Mouse (Mus musculus): ENCODE measurements at regions not wholly inside any gene's neighbourhood (a gene's known extent, or its start where the extent isn't known, plus 50 kb on each side); places are given as distances from the start of the nearest gene placed in this dataset.
A peak's percentile ranks its signal among the peaks of the same experiment; 100 is the strongest.

GRCm38 (mm10) chr13:114587621-114588020 is 128.9 kb upstream of the Fst start:
- Histone ChIP-seq H3K9ac (ENCODE audit: low read depth, low read length) (no peak overlapping the region), H3K27ac (ENCODE audit: low read depth, low read length) (no peak overlapping the region), H3K4me2 (replicated peaks; ENCODE audit: low read depth, low read length) (no peak overlapping the region), H3K4me1 (replicated peaks; ENCODE audit: control insufficient read depth, insufficient read depth, low read length) (no peaks in the 10 kb centered on the region), H3K27me3 (ENCODE audit: control insufficient read depth, insufficient read depth, low read length) (no peaks in the 10 kb centered on the region), H3K36me3 (ENCODE audit: control insufficient read depth, insufficient read depth, low read length) (no peaks in the 10 kb centered on the region), H3K9me3 (ENCODE audit: control insufficient read depth, low read length) (no peaks in the 10 kb centered on the region), H3K4me3 (ENCODE audit: low read depth, low read length) (no peak overlapping the region)
- WGBS = 86% methylated on average over 2 of the region's 2 CpGs
- DNase-seq (ENCODE audit: low spot score) (no peak), ATAC-seq (ENCODE audit: low FRiP score) (no peak)

- 88% methylated on average over 13 of the region's 13 CpGs for WGBS
These were observed 144.6 kb upstream of the Fst start for GRCm38 (mm10) chr13:114603341-114603740.

GRCm38 (mm10) chr13:114604037-114604694 is 145.4 kb upstream of the Fst start:
- no peaks in the 10 kb centered on the region for H3K27me3 ChIP-seq (ENCODE audit: control insufficient read depth, insufficient read depth, low read length)
- WGBS = 87% methylated on average over 11 of the region's 11 CpGs
- no peaks in the 10 kb centered on the region for H3K36me3 ChIP-seq (ENCODE audit: control insufficient read depth, insufficient read depth, low read length)
- ATAC-seq (ENCODE audit: low FRiP score) (no peak), DNase-seq (ENCODE audit: low spot score) (no peak)
- no peak overlapping the region for H3K4me3 ChIP-seq (ENCODE audit: low read depth, low read length)
- H3K9me3 ChIP-seq (ENCODE audit: control insufficient read depth, low read length) = no peaks in the 10 kb centered on the region
- H3K9ac ChIP-seq (ENCODE audit: low read depth, low read length) = no peak overlapping the region
- H3K27ac ChIP-seq (ENCODE audit: low read depth, low read length) = no peak overlapping the region
- H3K4me2 ChIP-seq (replicated peaks; ENCODE audit: low read depth, low read length) = no peak overlapping the region
- H3K4me1 ChIP-seq (replicated peaks; ENCODE audit: control insufficient read depth, insufficient read depth, low read length) = no peaks in the 10 kb centered on the region

More at GRCm38 (mm10) chr13:114603341-114603740, 144.6 kb upstream of the Fst start:
- Histone ChIP-seq H3K27me3 (ENCODE audit: control insufficient read depth, insufficient read depth, low read length) (no peaks in the 10 kb centered on the region), H3K27ac (ENCODE audit: low read depth, low read length) (no peak overlapping the region), H3K9me3 (ENCODE audit: control insufficient read depth, low read length) (no peaks in the 10 kb centered on the region), H3K4me1 (replicated peaks; ENCODE audit: control insufficient read depth, insufficient read depth, low read length) (no peaks in the 10 kb centered on the region), H3K36me3 (ENCODE audit: control insufficient read depth, insufficient read depth, low read length) (no peaks in the 10 kb centered on the region), H3K4me3 (ENCODE audit: low read depth, low read length) (no peak overlapping the region), H3K9ac (ENCODE audit: low read depth, low read length) (no peak overlapping the region), H3K4me2 (replicated peaks; ENCODE audit: low read depth, low read length) (no peak overlapping the region)
- no peak for ATAC-seq (ENCODE audit: low FRiP score)
- no peak for DNase-seq (ENCODE audit: low spot score)

GRCm38 (mm10) chr13:114613909-114614308 is 155.2 kb upstream of the Fst start:
- Histone ChIP-seq H3K4me2 (replicated peaks; ENCODE audit: low read depth, low read length) (no peak overlapping the region), H3K4me3 (ENCODE audit: low read depth, low read length) (no peak overlapping the region), H3K9me3 (ENCODE audit: control insufficient read depth, low read length) (no peaks in the 10 kb centered on the region), H3K27ac (ENCODE audit: low read depth, low read length) (no peak overlapping the region), H3K36me3 (ENCODE audit: control insufficient read depth, insufficient read depth, low read length) (no peaks in the 10 kb centered on the region), H3K27me3 (ENCODE audit: control insufficient read depth, insufficient read depth, low read length) (no peaks in the 10 kb centered on the region), H3K9ac (ENCODE audit: low read depth, low read length) (no peak overlapping the region), H3K4me1 (replicated peaks; ENCODE audit: control insufficient read depth, insufficient read depth, low read length) (no peaks in the 10 kb centered on the region)
- no peak for ATAC-seq (ENCODE audit: low FRiP score)
- DNase-seq (ENCODE audit: low spot score) = no peak
- WGBS = 98% methylated on average over 1 of the region's 1 CpGs

GRCm38 (mm10) chr13:114619416-114619815 is 160.7 kb upstream of the Fst start:
- DNase-seq (ENCODE audit: low spot score) (no peak), ATAC-seq (ENCODE audit: low FRiP score) (no peak)
- Histone ChIP-seq H3K9ac (ENCODE audit: low read depth, low read length) (no peak overlapping the region), H3K4me1 (replicated peaks; ENCODE audit: control insufficient read depth, insufficient read depth, low read length) (no peaks in the 10 kb centered on the region), H3K4me2 (replicated peaks; ENCODE audit: low read depth, low read length) (no peak overlapping the region), H3K27me3 (ENCODE audit: control insufficient read depth, insufficient read depth, low read length) (no peaks in the 10 kb centered on the region), H3K36me3 (ENCODE audit: control insufficient read depth, insufficient read depth, low read length) (no peaks in the 10 kb centered on the region), H3K27ac (ENCODE audit: low read depth, low read length) (no peak overlapping the region), H3K4me3 (ENCODE audit: low read depth, low read length) (no peak overlapping the region), H3K9me3 (ENCODE audit: control insufficient read depth, low read length) (no peaks in the 10 kb centered on the region)
- WGBS = 94% methylated on average over 4 of the region's 4 CpGs

GRCm38 (mm10) chr13:114636731-114637130 is 178.0 kb upstream of the Fst start:
- Histone ChIP-seq H3K27ac (ENCODE audit: low read depth, low read length) (no peak overlapping the region), H3K27me3 (ENCODE audit: control insufficient read depth, insufficient read depth, low read length) (no peaks in the 10 kb centered on the region), H3K36me3 (ENCODE audit: control insufficient read depth, insufficient read depth, low read length) (no peaks in the 10 kb centered on the region), H3K4me1 (replicated peaks; ENCODE audit: control insufficient read depth, insufficient read depth, low read length) (no peaks in the 10 kb centered on the region), H3K4me3 (ENCODE audit: low read depth, low read length) (no peak overlapping the region), H3K9me3 (ENCODE audit: control insufficient read depth, low read length) (no peaks in the 10 kb centered on the region), H3K4me2 (replicated peaks; ENCODE audit: low read depth, low read length) (no peak overlapping the region), H3K9ac (ENCODE audit: low read depth, low read length) (no peak overlapping the region)
- no peak for DNase-seq (ENCODE audit: low spot score)
- WGBS = 90% methylated on average over 4 of the region's 4 CpGs
- ATAC-seq (ENCODE audit: low FRiP score) = no peak

GRCm38 (mm10) chr13:114639531-114639930 is 178.5 kb upstream of the Mocs2 start:
- Histone ChIP-seq H3K36me3 (ENCODE audit: control insufficient read depth, insufficient read depth, low read length) (no peaks in the 10 kb centered on the region), H3K9me3 (ENCODE audit: control insufficient read depth, low read length) (no peaks in the 10 kb centered on the region), H3K9ac (ENCODE audit: low read depth, low read length) (no peak overlapping the region), H3K27me3 (ENCODE audit: control insufficient read depth, insufficient read depth, low read length) (no peaks in the 10 kb centered on the region), H3K4me3 (ENCODE audit: low read depth, low read length) (no peak overlapping the region), H3K4me1 (replicated peaks; ENCODE audit: control insufficient read depth, insufficient read depth, low read length) (no peaks in the 10 kb centered on the region), H3K4me2 (replicated peaks; ENCODE audit: low read depth, low read length) (no peak overlapping the region), H3K27ac (ENCODE audit: low read depth, low read length) (no peak overlapping the region)
- no peak for ATAC-seq (ENCODE audit: low FRiP score)
- 97% methylated on average over 2 of the region's 2 CpGs for WGBS
- no peak for DNase-seq (ENCODE audit: low spot score)

GRCm38 (mm10) chr13:114641688-114642390 is 176.2 kb upstream of the Mocs2 start:
- Histone ChIP-seq H3K27ac (ENCODE audit: low read depth, low read length) (no peak overlapping the region), H3K36me3 (ENCODE audit: control insufficient read depth, insufficient read depth, low read length) (no peaks in the 10 kb centered on the region), H3K27me3 (ENCODE audit: control insufficient read depth, insufficient read depth, low read length) (no peaks in the 10 kb centered on the region), H3K9me3 (ENCODE audit: control insufficient read depth, low read length) (no peaks in the 10 kb centered on the region), H3K9ac (ENCODE audit: low read depth, low read length) (no peak overlapping the region), H3K4me2 (replicated peaks; ENCODE audit: low read depth, low read length) (no peak overlapping the region), H3K4me1 (replicated peaks; ENCODE audit: control insufficient read depth, insufficient read depth, low read length) (no peaks in the 10 kb centered on the region), H3K4me3 (ENCODE audit: low read depth, low read length) (no peak overlapping the region)
- WGBS = 44% methylated on average over 9 of the region's 9 CpGs
- ATAC-seq (ENCODE audit: low FRiP score) (peak; percentile 83), DNase-seq (ENCODE audit: low spot score) (peak; percentile 31)

GRCm38 (mm10) chr13:114642901-114643491 is 175.0 kb upstream of the Mocs2 start:
- ATAC-seq (ENCODE audit: low FRiP score) (no peak), DNase-seq (ENCODE audit: low spot score) (no peak)
- no peak overlapping the region for H3K4me2 ChIP-seq (replicated peaks; ENCODE audit: low read depth, low read length)
- H3K9me3 ChIP-seq (ENCODE audit: control insufficient read depth, low read length) = no peaks in the 10 kb centered on the region
- H3K4me1 ChIP-seq (replicated peaks; ENCODE audit: control insufficient read depth, insufficient read depth, low read length) = no peaks in the 10 kb centered on the region
- 50% methylated on average over 3 of the region's 3 CpGs for WGBS
- H3K27me3 ChIP-seq (ENCODE audit: control insufficient read depth, insufficient read depth, low read length) = no peaks in the 10 kb centered on the region
- no peaks in the 10 kb centered on the region for H3K36me3 ChIP-seq (ENCODE audit: control insufficient read depth, insufficient read depth, low read length)
- no peak overlapping the region for H3K4me3 ChIP-seq (ENCODE audit: low read depth, low read length)
- H3K27ac ChIP-seq (ENCODE audit: low read depth, low read length) = no peak overlapping the region
- no peak overlapping the region for H3K9ac ChIP-seq (ENCODE audit: low read depth, low read length)
